Mouse (Mus musculus) liver, embryonic 11.5 days (tissue): Measurements from ENCODE around the gene Krtap1-3. TPM values are rescaled to one million over a fixed set of nuclear protein-coding genes. Genes with fewer than 3 reads are reported as not detected.

ENCODE experiments used
- ATAC-seq: fragments of 200-750 bp; cut with Nextera tagmentation; replicated peaks from 2 replicates; pipeline ENCODE4 v1.8.0; 2017; ENCODE audit warnings: moderate number of reproducible peaks, mild to moderate bottlenecking, moderate TSS enrichment, moderate library complexity; ENCODE audit not compliant: low FRiP score
- DNase-seq: peaks from one replicate; pipeline ENCODE4 v3.0.0-alpha.2; 2017; ENCODE audit warnings: low spot score
- H3K27ac ChIP-seq: fragments of 300-500 bp; sonication (generic); 2 replicates; pipeline ENCODE4 v1.5.1; 2014; ENCODE audit warnings: mild to moderate bottlenecking, low read depth, low read length, control low read depth
- H3K27me3 ChIP-seq: fragments of 300-500 bp; sonication (generic); replicated peaks from 2 replicates; pipeline ENCODE4 v1.6.1; 2014; ENCODE audit warnings: low read length, mixed read lengths; ENCODE audit not compliant: control insufficient read depth, insufficient read depth
- H3K36me3 ChIP-seq: fragments of 300-500 bp; sonication (generic); 2 replicates; pipeline ENCODE4 v1.6.1; 2014; ENCODE audit warnings: mild to moderate bottlenecking, low read length, moderate library complexity, mixed read lengths; ENCODE audit not compliant: control insufficient read depth, insufficient read depth
- H3K4me1 ChIP-seq: fragments of 300-500 bp; sonication (generic); replicated peaks from 2 replicates; pipeline ENCODE4 v1.6.1; 2014; ENCODE audit warnings: low read length, mixed read lengths; ENCODE audit not compliant: control insufficient read depth, insufficient read depth
- H3K4me2 ChIP-seq: fragments of 300-500 bp; sonication (generic); 2 replicates; pipeline ENCODE4 v1.6.1; 2014; ENCODE audit warnings: mild to moderate bottlenecking, control low read depth, moderate library complexity
- H3K4me3 ChIP-seq: fragments of 300-500 bp; sonication (generic); 2 replicates; pipeline ENCODE4 v1.5.1; 2014; ENCODE audit warnings: low read depth, low read length, control low read depth
- H3K9ac ChIP-seq: fragments of 300-500 bp; sonication (generic); 2 replicates; pipeline ENCODE4 v1.6.1; 2014; ENCODE audit warnings: low read depth, low read length, control low read depth
- H3K9me3 ChIP-seq: fragments of 300-500 bp; sonication (generic); 2 replicates; pipeline ENCODE4 v1.6.1; 2016; ENCODE audit warnings: low read length, inconsistent platforms, mixed read lengths; ENCODE audit not compliant: control insufficient read depth
- polyA plus RNA-seq: library from polyadenylated mRNA; unstranded; fragments of >200 nt; fragmentation: Nextera tagmentation; extraction: Ambion mirVana; gene quantifications from 2 replicates; pipeline ENCODE4 v1.2.1, GENCODE M21; 2014

Krtap1-3 gene
- polyA plus RNA-seq, 1 experiment from 2014 or later: not detected

- H3K27me3 ChIP-seq: no peaks in the 10 kb centered on the region
- H3K4me2 ChIP-seq: no peak overlapping the region
- no peaks in the 10 kb centered on the region for H3K36me3 ChIP-seq
- ATAC-seq (no peak), DNase-seq (no peak)
- no peaks in the 10 kb centered on the region for H3K9me3 ChIP-seq
- H3K9ac ChIP-seq: no peak overlapping the region
- no peak overlapping the region for H3K27ac ChIP-seq
- H3K4me1 ChIP-seq: no peaks in the 10 kb centered on the region
- no peak overlapping the region for H3K4me3 ChIP-seq
These were observed 43.2 kb downstream of the Krtap1-3 start for GRCm38 (mm10) chr11:99547892-99548291.

Other genes with a start within 250 kb of the Krtap1-3 start
- not detected in 2 replicates for gene Krt27, start 240.2 kb downstream of the Krtap1-3 start, polyA plus RNA-seq
- gene Krt28, start 216.4 kb downstream of the Krtap1-3 start, polyA plus RNA-seq: 0.32 TPM in 1 of 2 replicates, not detected in the other
- gene Krt10, start 202.0 kb downstream of the Krtap1-3 start, polyA plus RNA-seq: 10.0 and 13.1 TPM in 2 replicates
- not detected in 2 replicates for gene Krt12, start 169.1 kb downstream of the Krtap1-3 start, polyA plus RNA-seq
- 32.1 and 34.1 TPM in 2 replicates for gene Krt20, start 153.2 kb downstream of the Krtap1-3 start, polyA plus RNA-seq
- gene Krt23, start 98.2 kb downstream of the Krtap1-3 start, polyA plus RNA-seq: 0.38 TPM in 2 replicates
- gene Krt39, start 70.0 kb downstream of the Krtap1-3 start, polyA plus RNA-seq: not detected in 2 replicates
- 0.21 TPM in 1 of 2 replicates, not detected in the other for gene Krt40, start 48.2 kb downstream of the Krtap1-3 start, polyA plus RNA-seq
- not detected in 2 replicates for gene Krtap3-3, start 40.5 kb downstream of the Krtap1-3 start, polyA plus RNA-seq
- not detected in 2 replicates for gene Krtap3-2, start 34.5 kb downstream of the Krtap1-3 start, polyA plus RNA-seq
- gene Gm11939, start 31.9 kb downstream of the Krtap1-3 start, polyA plus RNA-seq: not detected in 2 replicates
- not detected in 2 replicates for gene Krtap3-1, start 24.7 kb downstream of the Krtap1-3 start, polyA plus RNA-seq
- not detected in 2 replicates for gene Krtap1-5, start 10.3 kb downstream of the Krtap1-3 start, polyA plus RNA-seq
- not detected in 2 replicates for gene Krtap1-4, start 7.7 kb downstream of the Krtap1-3 start, polyA plus RNA-seq
- not detected in 2 replicates for gene Krtap9-3, start 6.8 kb upstream of the Krtap1-3 start, polyA plus RNA-seq
- not detected in 2 replicates for gene Gm11938, start 12.0 kb upstream of the Krtap1-3 start, polyA plus RNA-seq
- gene Gm11937, start 18.9 kb upstream of the Krtap1-3 start, polyA plus RNA-seq: not detected in 2 replicates
- not detected in 2 replicates for gene Krtap2-4, start 23.5 kb upstream of the Krtap1-3 start, polyA plus RNA-seq
- gene Gm11562, start 29.1 kb upstream of the Krtap1-3 start, polyA plus RNA-seq: not detected in 2 replicates
- gene Krtap4-1, start 36.9 kb upstream of the Krtap1-3 start, polyA plus RNA-seq: not detected in 2 replicates
- not detected in 2 replicates for gene Krtap4-2, start 43.7 kb upstream of the Krtap1-3 start, polyA plus RNA-seq
- gene Krtap4-7, start 52.8 kb upstream of the Krtap1-3 start, polyA plus RNA-seq: not detected in 2 replicates
- not detected in 2 replicates for gene Gm11555, start 58.9 kb upstream of the Krtap1-3 start, polyA plus RNA-seq
- gene Gm11563, start 67.6 kb upstream of the Krtap1-3 start, polyA plus RNA-seq: not detected in 2 replicates
- not detected in 2 replicates for gene Krtap4-6, start 74.6 kb upstream of the Krtap1-3 start, polyA plus RNA-seq
- not detected in 2 replicates for gene Gm14190, start 99.4 kb upstream of the Krtap1-3 start, polyA plus RNA-seq
- gene Gm14180, start 143.0 kb upstream of the Krtap1-3 start, polyA plus RNA-seq: not detected in 2 replicates
- gene Gm11595, start 181.6 kb upstream of the Krtap1-3 start, polyA plus RNA-seq: not detected in 2 replicates
- gene Krtap4-8, start 189.4 kb upstream of the Krtap1-3 start, polyA plus RNA-seq: not detected in 2 replicates
- gene Krtap4-9, start 193.9 kb upstream of the Krtap1-3 start, polyA plus RNA-seq: not detected in 2 replicates
- not detected in 2 replicates for gene Gm11596, start 202.1 kb upstream of the Krtap1-3 start, polyA plus RNA-seq
- gene Gm11569, start 207.6 kb upstream of the Krtap1-3 start, polyA plus RNA-seq: not detected in 2 replicates
- gene Gm11554, start 213.1 kb upstream of the Krtap1-3 start, polyA plus RNA-seq: not detected in 2 replicates
- gene Krtap4-13, start 218.6 kb upstream of the Krtap1-3 start, polyA plus RNA-seq: not detected in 2 replicates
- not detected in 2 replicates for gene Gm11564, start 224.3 kb upstream of the Krtap1-3 start, polyA plus RNA-seq
- not detected in 2 replicates for gene 2300003K06Rik, start 246.7 kb upstream of the Krtap1-3 start, polyA plus RNA-seq